Mouse (Mus musculus) erythroblast, embryonic 14.5 days (primary cell): ENCODE data around the gene Bex3.
"Not testable (repeated sequence)": the region's sequence is repeated elsewhere in the genome, so short reads cannot be mapped to it uniquely, and the experiment has no call there.

Experiments used
- GATA1 ChIP-seq: IDR thresholded peaks from 2 replicates; pipeline ENCODE4 v1.6.1; 2012; ENCODE audit warnings: low read length, inconsistent platforms, mixed read lengths
- TAL1 ChIP-seq: IDR thresholded peaks from 3 replicates; pipeline ENCODE4 v1.6.1; 2012; ENCODE audit warnings: low read length, inconsistent platforms, mixed read lengths

DNA sequence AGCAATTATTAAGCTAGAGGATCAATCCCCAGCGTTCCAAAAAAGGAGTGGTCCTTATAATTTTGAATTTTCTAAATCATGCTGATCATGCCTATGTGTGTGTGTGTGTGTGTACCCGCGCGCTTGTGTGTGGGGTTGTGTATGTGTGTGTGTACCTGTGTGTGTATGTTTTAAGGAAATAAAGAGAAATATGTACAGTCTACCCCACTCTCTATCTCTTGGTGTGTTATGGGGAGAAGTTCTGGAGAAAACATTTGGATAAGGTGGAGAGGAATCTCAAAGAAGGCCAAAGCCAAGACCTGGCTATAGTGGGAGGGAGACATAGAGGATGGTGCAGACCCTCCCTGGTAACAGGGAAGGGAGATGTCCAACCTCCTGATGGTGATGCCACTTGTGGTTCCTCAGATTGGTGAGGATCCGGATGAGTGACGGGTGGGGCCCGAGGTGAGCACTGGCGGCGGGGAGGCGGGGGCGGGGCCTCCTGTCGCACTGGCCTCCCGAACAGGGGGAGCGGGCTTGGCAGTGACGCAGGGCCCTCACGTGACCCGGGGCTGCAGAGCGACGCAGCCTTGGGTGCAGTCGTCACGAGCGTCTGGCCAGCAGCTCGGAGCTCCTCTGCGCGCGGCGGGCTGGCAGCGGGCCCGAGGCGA is at the start of gene Bex3:
- not testable (repeated sequence) for TF ChIP-seq GATA1, TAL1
